Mouse (Mus musculus) megakaryocyte-erythroid progenitor cell, adult 5-6 weeks (primary cell): ENCODE data around the gene Dkc1. TPM values are rescaled to one million over a fixed set of nuclear protein-coding genes. Genes with fewer than 3 reads are reported as not detected.

Source experiments
- ATAC-seq: replicated peaks from 2 replicates; pipeline ENCODE4 v1.8.0; 2016; ENCODE audit warnings: mild to moderate bottlenecking, inconsistent platforms; ENCODE audit not compliant: severe bottlenecking, poor library complexity, low FRiP score, low TSS enrichment
- total RNA-seq, 2 experiments: library from RNA; stranded (forward) in 1 of 2; stranded (reverse) in 1 of 2; fragments of 200-1000, 215-1000 nt in 1 of 2; fragments of >200 nt in 1 of 2; fragmentation: Nextera tagmentation in 1 of 2; gene quantifications; 2 replicates each; pipeline ENCODE4 v1.2.3; 2014 to 2017

Dkc1 gene
- total RNA-seq (2014; fragmentation: Nextera tagmentation) = 191 and 232 TPM in 2 replicates
- 488 and 519 TPM in 2 replicates for total RNA-seq (2017)

- ATAC-seq = peak; percentile 99
Observed at GRCm38 (mm10) chrX:75095369-75096162, at the start of gene Dkc1. Dkc1 (plus strand) TSS chrX:75095854.

GRCm38 (mm10) chrX:75045931-75046330 is 49.7 kb upstream of the Dkc1 start:
- ATAC-seq = no peak

DNA sequence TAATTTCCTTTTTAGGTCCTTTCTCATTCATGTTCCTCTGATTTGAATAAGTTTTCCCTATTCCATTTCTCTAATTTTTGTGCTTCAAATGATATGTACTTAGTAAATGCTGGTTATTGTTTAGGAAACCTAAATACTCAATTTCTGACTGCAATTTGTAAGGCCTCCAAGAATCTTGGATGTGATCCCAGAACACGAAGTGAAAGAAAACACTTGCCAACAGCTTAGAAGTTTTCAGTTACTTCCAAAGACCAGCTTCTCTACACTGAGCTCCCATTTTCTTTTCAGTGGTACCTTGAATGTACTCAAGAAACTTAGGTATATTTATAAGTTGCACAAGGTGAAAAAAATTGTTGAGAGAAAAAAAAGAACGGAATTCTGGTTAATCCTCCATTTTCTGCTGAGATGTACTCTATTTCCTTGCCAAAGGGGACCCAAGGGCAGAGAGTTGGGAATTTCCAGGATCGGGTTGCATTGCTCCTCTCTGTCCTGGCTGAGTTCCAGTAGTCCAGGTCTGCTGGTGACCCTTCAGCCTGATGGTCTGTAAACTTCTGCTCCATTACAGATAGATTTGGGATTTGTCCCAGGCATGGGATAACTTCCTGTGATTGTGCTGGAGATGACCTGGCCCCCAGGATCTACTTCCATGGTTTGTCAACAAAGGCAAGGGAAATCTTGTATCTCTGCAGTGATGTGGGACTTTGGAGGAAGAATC is 48.6 kb upstream of the Dkc1 start:
- ATAC-seq = no peak

GRCm38 (mm10) chrX:75056120-75056775 is 39.4 kb upstream of the Dkc1 start:
- no peak for ATAC-seq

DNA sequence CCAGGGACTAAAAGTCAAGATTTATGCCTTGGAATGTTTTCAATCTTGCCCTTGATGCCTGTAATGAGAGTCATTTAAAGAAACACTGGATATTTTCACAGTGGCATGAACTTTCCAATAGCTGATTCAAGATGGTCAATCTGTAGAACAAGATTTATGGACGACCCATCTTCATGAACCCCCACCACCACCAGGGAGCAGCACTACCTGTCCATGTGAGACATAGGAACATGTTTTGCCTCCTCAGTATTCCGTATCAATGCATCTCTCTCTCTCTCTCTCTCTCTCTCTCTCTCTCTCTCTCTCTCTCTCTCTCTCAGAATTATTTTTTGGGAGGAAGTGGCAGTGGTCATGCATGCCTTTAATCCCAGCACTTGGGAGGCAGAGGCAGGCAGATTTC is 13.3 kb upstream of the Dkc1 start:
- ATAC-seq = no peak

- peak; percentile 79 for ATAC-seq
Observed at GRCm38 (mm10) chrX:75083982-75084773, 11.5 kb upstream of the Dkc1 start.

DNA sequence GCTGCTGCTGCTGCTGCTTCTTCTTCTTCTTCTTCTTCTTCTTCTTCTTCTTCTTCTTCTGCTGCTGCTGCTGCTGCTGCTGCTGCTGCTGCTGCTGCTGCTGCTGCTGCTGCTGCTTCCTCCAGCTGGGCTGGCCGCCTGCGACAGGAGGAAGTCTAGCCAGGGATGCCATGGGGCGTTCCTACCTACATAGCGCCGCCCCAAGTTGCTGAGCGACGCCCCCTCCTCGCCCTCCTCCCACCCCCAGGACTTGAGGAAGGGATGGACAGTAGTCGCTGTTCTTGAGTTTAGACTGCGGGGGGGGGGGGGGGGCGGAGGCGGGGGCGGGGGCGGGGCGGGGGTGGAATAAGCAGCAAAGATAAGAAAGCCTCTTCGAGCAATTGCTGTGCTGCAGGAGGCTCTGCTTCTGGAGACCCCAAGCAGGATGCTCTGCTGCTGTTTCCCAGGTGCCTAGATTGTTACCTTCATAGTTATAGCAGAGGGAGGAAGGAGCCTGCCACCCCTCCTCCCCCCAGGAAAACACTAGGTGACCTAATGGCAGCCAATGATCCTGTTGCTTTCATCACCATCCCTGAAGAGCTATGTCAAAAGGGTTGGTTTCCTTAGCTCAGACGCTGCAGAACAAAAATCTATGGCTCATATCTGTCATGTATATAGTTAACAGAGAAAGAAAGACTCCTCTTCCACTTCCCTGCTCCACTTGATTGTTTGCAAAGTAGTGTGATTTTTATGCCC is 10.7 kb upstream of the Dkc1 start, which contains the start of gene Gab3:
Gene Gab3 (minus strand): TSS at position 685 of the 735 bp plus-strand sequence.
- ATAC-seq = peak; percentile 98

DNA sequence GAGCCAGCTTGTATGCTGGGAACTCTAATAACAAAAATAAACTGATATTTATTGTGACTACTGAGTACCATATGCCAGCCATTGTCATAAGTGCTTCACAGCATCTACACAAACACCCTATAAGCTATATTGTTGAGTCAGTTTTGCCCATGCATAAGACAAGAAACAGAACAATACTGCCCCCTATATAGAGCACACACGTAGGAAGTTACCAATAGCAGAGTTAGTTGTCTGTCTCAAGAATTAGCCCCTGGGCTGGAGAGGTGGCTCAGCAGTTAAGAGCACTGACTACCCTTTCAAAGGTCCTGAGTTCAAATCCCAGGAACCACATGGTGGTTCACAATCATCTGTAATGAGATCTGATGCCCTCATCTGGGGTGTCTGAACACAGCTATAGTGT is 10.0 kb upstream of the Dkc1 start:
- ATAC-seq = peak; percentile 58

DNA sequence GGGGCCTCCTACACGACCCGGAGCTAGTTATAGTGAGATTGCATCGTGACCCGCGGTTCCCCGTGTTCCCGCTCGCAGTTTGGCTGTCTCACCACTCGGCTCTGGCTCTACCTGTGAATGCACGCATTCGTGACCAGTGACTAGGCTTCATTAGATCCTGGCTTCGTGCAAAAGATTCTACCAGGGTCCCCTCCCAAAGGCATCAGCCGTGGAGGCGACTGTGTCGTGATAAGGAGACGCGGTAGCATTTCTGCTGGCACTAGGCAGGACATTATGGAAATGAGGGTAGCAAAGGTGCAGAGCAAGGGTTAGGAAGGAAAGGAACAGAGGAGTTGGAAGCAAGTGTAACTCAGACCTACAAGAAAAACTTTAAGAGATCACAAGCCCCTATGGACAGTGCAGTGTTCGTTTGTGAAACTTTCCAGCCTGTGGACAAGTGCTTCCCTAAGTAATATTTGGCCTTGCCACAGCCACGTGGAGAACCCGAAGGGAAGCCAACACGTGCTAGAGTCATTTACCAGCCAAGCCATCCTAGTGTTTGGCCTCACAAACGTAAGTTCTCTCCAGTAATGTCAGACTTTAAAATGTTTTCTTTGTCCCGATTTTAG is 613 bp downstream of the Dkc1 start:
- ATAC-seq = peak; percentile 45

DNA sequence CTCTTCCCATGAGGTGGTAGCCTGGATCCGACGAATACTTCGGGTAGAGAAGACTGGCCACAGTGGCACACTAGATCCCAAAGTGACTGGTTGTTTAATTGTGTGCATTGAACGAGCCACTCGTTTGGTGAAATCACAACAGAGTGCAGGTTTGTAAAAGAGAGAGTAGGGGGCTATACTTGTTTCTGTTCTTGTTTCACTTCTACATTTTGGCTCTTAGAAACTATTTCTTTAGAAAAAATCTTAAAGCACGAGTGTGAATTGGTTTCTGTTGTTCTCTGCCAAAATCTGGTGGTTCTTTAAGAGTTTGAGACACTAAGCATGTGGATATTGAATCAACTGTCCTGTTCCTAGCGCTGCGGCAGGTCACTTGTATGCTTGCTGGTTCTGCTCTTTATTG is 3.1 kb downstream of the Dkc1 start:
- no peak for ATAC-seq

DNA sequence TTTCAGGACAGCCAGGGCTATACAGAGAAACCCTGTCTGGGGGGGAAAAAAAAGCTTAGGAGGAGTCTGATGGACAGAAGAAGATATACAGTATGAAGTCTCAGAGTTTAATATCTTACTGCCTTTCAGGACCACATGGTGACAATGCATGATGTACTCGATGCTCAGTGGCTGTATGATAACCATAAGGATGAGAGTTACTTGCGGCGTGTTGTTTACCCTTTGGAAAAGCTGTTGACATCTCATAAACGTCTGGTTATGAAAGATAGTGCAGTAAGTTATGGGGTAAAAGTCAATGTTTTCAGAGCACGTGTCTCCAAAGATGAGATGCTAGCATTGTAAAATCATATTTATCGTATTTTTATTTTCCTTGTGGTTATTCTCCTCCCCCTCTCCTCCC is 6.6 kb downstream of the Dkc1 start:
- peak; percentile 88 for ATAC-seq

DNA sequence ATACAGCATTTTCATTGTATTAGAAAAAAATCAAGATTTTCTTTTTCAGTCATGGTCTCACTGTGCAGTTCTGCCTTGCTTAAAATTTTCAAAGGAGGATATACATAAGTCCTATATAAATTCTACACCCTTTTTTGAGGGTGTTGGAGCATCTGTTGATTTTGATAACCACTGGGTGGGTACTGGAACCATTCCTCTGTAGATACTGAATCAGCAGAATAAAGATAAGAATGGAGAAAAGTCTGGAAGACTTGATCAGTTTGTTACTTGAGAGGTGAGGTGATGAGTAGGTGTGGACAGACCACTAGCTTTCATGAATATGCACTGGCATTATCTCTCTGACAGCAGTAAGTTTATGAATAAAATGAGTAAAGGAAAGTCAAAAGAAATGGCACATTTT is 19.9 kb downstream of the Dkc1 start:
- ATAC-seq = peak; percentile 71

- ATAC-seq = no peak
Observed at GRCm38 (mm10) chrX:75125606-75126005, 30.0 kb downstream of the Dkc1 start.

GRCm38 (mm10) chrX:75126893-75127292 is 31.2 kb downstream of the Dkc1 start:
- ATAC-seq = no peak

DNA sequence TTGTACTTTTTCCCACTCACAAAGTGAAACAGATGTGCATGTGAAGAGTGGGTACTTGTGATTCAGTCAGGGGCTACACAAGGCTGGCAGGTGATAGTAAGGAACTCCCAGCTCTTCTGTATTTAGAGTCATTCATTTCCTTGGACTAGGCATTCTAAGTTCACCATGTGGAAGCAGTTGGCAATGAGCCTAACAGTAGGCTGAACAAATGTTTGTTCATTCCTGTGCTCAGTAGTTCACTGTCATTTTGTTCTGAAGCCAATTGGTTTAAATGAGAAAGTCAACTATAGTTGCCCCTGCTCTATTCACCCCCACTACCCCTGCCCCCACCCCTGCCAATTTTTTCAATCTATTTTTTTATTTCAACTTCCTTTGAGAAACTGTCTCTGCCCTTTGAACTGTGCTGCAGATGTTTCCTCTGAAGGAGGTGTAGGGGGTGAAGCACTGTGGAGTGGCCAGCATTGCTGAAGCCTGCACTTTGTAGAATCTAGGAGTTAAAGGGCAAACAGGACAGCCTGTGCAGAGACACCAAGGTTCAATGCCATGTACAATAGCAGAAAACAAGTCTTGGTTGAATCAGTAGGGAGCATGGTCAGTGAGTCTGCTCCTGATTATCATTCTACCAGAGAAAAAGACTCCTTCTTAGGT is 32.8 kb downstream of the Dkc1 start:
- ATAC-seq = no peak

- peak; percentile 61 for ATAC-seq
Observed at GRCm38 (mm10) chrX:75129474-75129873, 33.8 kb downstream of the Dkc1 start.

- ATAC-seq = peak; percentile 98
Observed at GRCm38 (mm10) chrX:75130467-75131160, 35.0 kb downstream of the Dkc1 start, which contains the start of gene Mpp1. Mpp1 (minus strand) TSS chrX:75131016.
